Mouse (Mus musculus) hindbrain, embryonic 14.5 days (tissue): Measurements from ENCODE around the gene Nfxl1. TPM values are rescaled to one million over a fixed set of nuclear protein-coding genes. Genes with fewer than 3 reads are reported as not detected.
"Not testable (repeated sequence)": the region's sequence is repeated elsewhere in the genome, so short reads cannot be mapped to it uniquely, and the experiment has no call there.

Experiments
- ATAC-seq: fragments of 200-750 bp; cut with Nextera tagmentation; 2 replicates; pipeline ENCODE4 v1.8.0; 2017; ENCODE audit warnings: moderate number of reproducible peaks, mild to moderate bottlenecking, moderate TSS enrichment, moderate library complexity; ENCODE audit not compliant: low FRiP score
- DNase-seq: peaks from one replicate; pipeline ENCODE4 v3.0.0-alpha.2; 2015; ENCODE audit warnings: low spot score
- H3K27ac ChIP-seq: fragments of 300-500 bp; sonication (generic); 2 replicates; pipeline ENCODE4 v1.5.1; 2014; ENCODE audit warnings: mild to moderate bottlenecking, moderate library complexity
- H3K27me3 ChIP-seq: fragments of 300-500 bp; sonication (generic); 2 replicates; pipeline ENCODE4 v1.6.1; 2014; ENCODE audit warnings: mild to moderate bottlenecking, low read length, mixed read lengths; ENCODE audit not compliant: control insufficient read depth, insufficient read depth
- H3K36me3 ChIP-seq: fragments of 300-500 bp; sonication (generic); replicated peaks from 2 replicates; pipeline ENCODE4 v1.6.1; 2014; ENCODE audit not compliant: control insufficient read depth, insufficient read depth
- H3K4me1 ChIP-seq: fragments of 300-500 bp; sonication (generic); replicated peaks from 2 replicates; pipeline ENCODE4 v1.6.1; 2014; ENCODE audit warnings: antibody characterized with exemption, low read length, mixed read lengths; ENCODE audit not compliant: control insufficient read depth, insufficient read depth
- H3K4me2 ChIP-seq: fragments of 300-500 bp; sonication (generic); replicated peaks from 2 replicates; pipeline ENCODE4 v1.6.1; 2014; ENCODE audit warnings: mild to moderate bottlenecking, moderate library complexity
- H3K4me3 ChIP-seq: fragments of 300-500 bp; sonication (generic); replicated peaks from 2 replicates; pipeline ENCODE4 v1.5.1; 2014; ENCODE audit warnings: mild to moderate bottlenecking, low read length
- H3K9ac ChIP-seq: fragments of 300-500 bp; sonication (generic); 2 replicates; pipeline ENCODE4 v1.6.1; 2014
- H3K9me3 ChIP-seq: fragments of 300-500 bp; sonication (generic); 2 replicates; pipeline ENCODE4 v1.6.1; 2016; ENCODE audit warnings: low read length; ENCODE audit not compliant: control insufficient read depth
- WGBS: fragments of 180-500 bp; shearing (Covaris S2); extraction: QIAGEN DNeasy Blood & Tissue Kit; methylation state at CpG from one replicate; pipeline ENCODE4 v1.1.7; 2014; 5-methylcytosine and 5-hydroxymethylcytosine counted together
- polyA plus RNA-seq: library from polyadenylated mRNA; unstranded; fragments of >200 nt; fragmentation: Nextera tagmentation; extraction: Ambion mirVana; gene quantifications from 2 replicates; pipeline ENCODE4 v1.2.1, GENCODE M21; 2014

The Nfxl1 gene
- polyA plus RNA-seq, 1 experiment from 2014 or later: 19.0 TPM

GRCm38 (mm10) chr5:72565621-72566020 lies 6.1 kb upstream of the Nfxl1 start:
- Histone ChIP-seq H3K36me3 (no peaks in the 10 kb centered on the region), H3K9me3 (peaks cover 13% of the 10 kb centered on the region), H3K4me3 (no peak overlapping the region), H3K4me2 (no peak overlapping the region), H3K27ac (no peak overlapping the region), H3K27me3 (no peaks in the 10 kb centered on the region), H3K9ac (no peak overlapping the region), H3K4me1 (no peaks in the 10 kb centered on the region)
- ATAC-seq: no peak
- 80% methylated on average over 5 of the region's 5 CpGs for WGBS
- DNase-seq: no peak

GRCm38 (mm10) chr5:72563183-72563582 lies 3.7 kb upstream of the Nfxl1 start:
- not testable (repeated sequence) for H3K9ac ChIP-seq, H3K4me3 ChIP-seq, ATAC-seq, H3K9me3 ChIP-seq, H3K27ac ChIP-seq, H3K36me3 ChIP-seq, H3K27me3 ChIP-seq, H3K4me2 ChIP-seq, DNase-seq, H3K4me1 ChIP-seq
- 91% methylated on average over 2 of the region's 2 CpGs for WGBS

GRCm38 (mm10) chr5:72560976-72561628 lies 1.6 kb upstream of the Nfxl1 start:
- Histone ChIP-seq H3K36me3 (no peaks in the 10 kb centered on the region), H3K27ac (no peak overlapping the region), H3K9me3 (no peaks in the 10 kb centered on the region), H3K27me3 (no peaks in the 10 kb centered on the region), H3K4me3 (no peak overlapping the region), H3K4me1 (peaks cover 17% of the 10 kb centered on the region), H3K9ac (no peak overlapping the region), H3K4me2 (no peak overlapping the region)
- DNase-seq: no peak
- ATAC-seq: no peak
- WGBS: 85% methylated on average over 3 of the region's 3 CpGs

GRCm38 (mm10) chr5:72558716-72559526 lies 563 bp downstream of the Nfxl1 start:
- Histone ChIP-seq H3K4me2 (peak overlapping the region; percentile 90), H3K27me3 (no peaks in the 10 kb centered on the region), H3K27ac (peak overlapping the region; percentile 82), H3K9me3 (no peaks in the 10 kb centered on the region), H3K4me3 (peak overlapping the region; percentile 96), H3K4me1 (peaks cover 17% of the 10 kb centered on the region), H3K36me3 (peaks cover 12% of the 10 kb centered on the region), H3K9ac (peak overlapping the region; percentile 90)
- DNase-seq (peak; percentile 37), ATAC-seq (peak; percentile 81)
- WGBS: under 1% methylated on average over 56 of the region's 57 CpGs

GRCm38 (mm10) chr5:72556245-72556644 lies 3.2 kb downstream of the Nfxl1 start:
- no peak overlapping the region for H3K27ac ChIP-seq
- 88% methylated on average over 3 of the region's 3 CpGs for WGBS
- no peak for DNase-seq
- no peak overlapping the region for H3K9ac ChIP-seq
- no peak overlapping the region for H3K4me2 ChIP-seq
- no peak overlapping the region for H3K4me3 ChIP-seq
- no peaks in the 10 kb centered on the region for H3K27me3 ChIP-seq
- no peaks in the 10 kb centered on the region for H3K9me3 ChIP-seq
- peaks cover 17% of the 10 kb centered on the region for H3K4me1 ChIP-seq
- no peak for ATAC-seq
- peaks cover 22% of the 10 kb centered on the region for H3K36me3 ChIP-seq

GRCm38 (mm10) chr5:72551209-72551608 lies 8.3 kb downstream of the Nfxl1 start:
- Histone ChIP-seq H3K36me3 (peaks cover 35% of the 10 kb centered on the region), H3K4me3 (no peak overlapping the region), H3K4me2 (no peak overlapping the region), H3K9me3 (no peaks in the 10 kb centered on the region), H3K27ac (no peak overlapping the region), H3K27me3 (no peaks in the 10 kb centered on the region), H3K4me1 (no peaks in the 10 kb centered on the region), H3K9ac (no peak overlapping the region)
- no peak for DNase-seq
- 88% methylated on average over 3 of the region's 3 CpGs for WGBS
- no peak for ATAC-seq

- H3K4me2 ChIP-seq: no peak overlapping the region
- H3K27me3 ChIP-seq: no peaks in the 10 kb centered on the region
- no peaks in the 10 kb centered on the region for H3K4me1 ChIP-seq
- no peaks in the 10 kb centered on the region for H3K9me3 ChIP-seq
- DNase-seq (no peak), ATAC-seq (no peak)
- no peak overlapping the region for H3K27ac ChIP-seq
- H3K9ac ChIP-seq: no peak overlapping the region
- peaks cover 35% of the 10 kb centered on the region for H3K36me3 ChIP-seq
- H3K4me3 ChIP-seq: no peak overlapping the region
- 93% methylated on average over 3 of the region's 3 CpGs for WGBS
These were observed 30.6 kb downstream of the Nfxl1 start for GRCm38 (mm10) chr5:72528896-72529295.

- no peak overlapping the region for H3K27ac ChIP-seq
These were observed 45.7 kb downstream of the Nfxl1 start for GRCm38 (mm10) chr5:72513808-72514207.

GRCm38 (mm10) chr5:72505740-72506139 lies 53.7 kb downstream of the Nfxl1 start:
- no peak for ATAC-seq
- Histone ChIP-seq H3K9ac (no peak overlapping the region), H3K9me3 (no peaks in the 10 kb centered on the region), H3K4me1 (peaks cover 12% of the 10 kb centered on the region), H3K27ac (no peak overlapping the region), H3K36me3 (no peaks in the 10 kb centered on the region), H3K4me2 (no peak overlapping the region), H3K27me3 (peaks cover 38% of the 10 kb centered on the region), H3K4me3 (no peak overlapping the region)
- WGBS: 77% methylated on average over 5 of the region's 5 CpGs
- peak; percentile 65 for DNase-seq

More at GRCm38 (mm10) chr5:72513808-72514207, 45.7 kb downstream of the Nfxl1 start:
- Histone ChIP-seq H3K9me3 (no peaks in the 10 kb centered on the region), H3K9ac (no peak overlapping the region), H3K36me3 (peaks cover 47% of the 10 kb centered on the region), H3K4me2 (no peak overlapping the region), H3K27me3 (no peaks in the 10 kb centered on the region), H3K4me1 (no peaks in the 10 kb centered on the region), H3K4me3 (no peak overlapping the region)
- WGBS: 89% methylated on average over 5 of the region's 5 CpGs
- ATAC-seq: no peak
- no peak for DNase-seq
